In the genomic region with DNA sequence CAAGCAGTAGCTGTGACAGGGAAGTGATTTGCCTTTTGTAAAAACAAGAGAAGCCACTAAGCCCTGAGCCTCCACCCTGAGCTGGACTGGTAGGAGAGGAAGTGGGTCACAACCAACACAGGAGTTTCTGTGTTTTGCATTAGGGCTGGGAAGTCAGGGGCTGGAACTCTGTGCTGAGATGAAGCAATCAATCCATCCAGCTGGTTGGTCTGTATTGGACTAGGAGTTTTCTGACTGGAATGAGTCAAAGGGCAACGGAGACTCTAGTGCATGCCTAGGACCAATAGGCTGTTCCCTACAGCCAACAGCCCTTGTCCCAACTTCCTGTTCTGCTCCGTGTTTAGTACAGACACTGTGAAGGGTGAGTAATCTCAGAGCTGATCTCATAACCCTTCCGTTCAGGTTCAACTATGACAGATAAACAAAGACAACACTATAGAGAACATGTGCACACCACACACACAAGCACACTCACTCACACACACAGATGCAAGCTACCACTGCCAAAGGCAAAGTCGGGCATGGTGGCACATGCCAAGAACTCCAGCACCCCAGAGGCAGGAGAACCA, we compare ENCODE assay signal across 8 mouse cellular contexts. TPM values are rescaled to one million over a fixed set of nuclear protein-coding genes. Genes with fewer than 3 reads are reported as not detected.
A peak's percentile ranks its signal among the peaks of the same experiment; 100 is the strongest.
DNase-seq lines count a peak whose midpoint lies in the region; ATAC-seq and TF ChIP-seq lines count a peak whose summit lies in the region.

No protein-coding gene starts in this region.

- peak; percentile 49 for DNase-seq in gastrocnemius, adult 2 months
- no peak for DNase-seq in gastrocnemius, postnatal 10 days
- peak; percentile 83 for DNase-seq in lung, postnatal 36 days
- DNase-seq in cerebellum, adult 11-12 months = no peak
- DNase-seq in kidney, postnatal 4 days = no peak

- no peaks in the 10 kb centered on the region for H3K9me3 ChIP-seq in hindbrain, embryonic 12.5 days (replicated peaks)
- H3K9me3 ChIP-seq in stomach, embryonic 16.5 days (replicated peaks; ENCODE audit: control insufficient read depth, low read length) = no peaks in the 10 kb centered on the region

- H3K27ac ChIP-seq in gastrocnemius, adult 2 months = peak overlapping the region; percentile 97
- H3K27ac ChIP-seq in bone marrow, adult 2 months (ENCODE audit: control insufficient read depth, insufficient read depth, low read depth, low read length, poor library complexity) = peak overlapping the region; percentile 100
- H3K27ac ChIP-seq in hindbrain, embryonic 12.5 days = peak overlapping the region; percentile 98
- H3K27ac ChIP-seq in stomach, embryonic 16.5 days (ENCODE audit: low read length) = peak overlapping the region; percentile 100

- H3K4me2 ChIP-seq in hindbrain, embryonic 12.5 days (replicated peaks) = no peak overlapping the region
- no peak overlapping the region for H3K4me2 ChIP-seq in stomach, embryonic 16.5 days (ENCODE audit: low read depth, low read length)

- H3K36me3 ChIP-seq in hindbrain, embryonic 12.5 days = no peaks in the 10 kb centered on the region
- H3K36me3 ChIP-seq in stomach, embryonic 16.5 days (ENCODE audit: control insufficient read depth, insufficient read depth, low read length) = no peaks in the 10 kb centered on the region

- no peak for TF ChIP-seq CTCF in gastrocnemius, adult 2 months (IDR thresholded peaks at IDR 0.05)
- TF ChIP-seq CTCF in bone marrow, adult 2 months (IDR thresholded peaks at IDR 0.05; ENCODE audit: control insufficient read depth, insufficient read depth, low read length) = no peak

- H3K4me3 ChIP-seq in gastrocnemius, adult 2 months = no peak overlapping the region
- no peak overlapping the region for H3K4me3 ChIP-seq in bone marrow, adult 2 months (replicated peaks; ENCODE audit: control insufficient read depth, low read depth, low read length)
- no peak overlapping the region for H3K4me3 ChIP-seq in hindbrain, embryonic 12.5 days
- H3K4me3 ChIP-seq in stomach, embryonic 16.5 days (replicated peaks; ENCODE audit: low read length) = no peak overlapping the region

- intact Hi-C loops in gastrocnemius, adult 2 months (cut with DNase I) = no loop called here

- H3K9ac ChIP-seq in hindbrain, embryonic 12.5 days = no peak overlapping the region
- no peak overlapping the region for H3K9ac ChIP-seq in stomach, embryonic 16.5 days (ENCODE audit: low read length)

- TF ChIP-seq POLR2A in bone marrow, adult 2 months (IDR thresholded peaks at IDR 0.05; ENCODE audit: borderline replicate concordance, control insufficient read depth, low read depth, low read length) = no peak

- WGBS in bone marrow, adult 2 months = 2% methylated on average over 4 of the region's 4 CpGs
- 56% methylated on average over 4 of the region's 4 CpGs for WGBS in hindbrain, embryonic 12.5 days
- 27% methylated on average over 4 of the region's 4 CpGs for WGBS in stomach, embryonic 16.5 days

- peaks cover 16% of the 10 kb centered on the region for H3K4me1 ChIP-seq in bone marrow, adult 2 months (ENCODE audit: control insufficient read depth, insufficient read depth, low read length)
- peaks cover 86% of the 10 kb centered on the region for H3K4me1 ChIP-seq in hindbrain, embryonic 12.5 days
- H3K4me1 ChIP-seq in stomach, embryonic 16.5 days (ENCODE audit: control insufficient read depth, insufficient read depth, low read length) = peaks cover 73% of the 10 kb centered on the region

- H3K27me3 ChIP-seq in hindbrain, embryonic 12.5 days = no peaks in the 10 kb centered on the region
- H3K27me3 ChIP-seq in stomach, embryonic 16.5 days (ENCODE audit: control insufficient read depth, insufficient read depth, low read length) = no peaks in the 10 kb centered on the region

- ATAC-seq in hindbrain, embryonic 12.5 days (ENCODE audit: low FRiP score) = no peak
- no peak for ATAC-seq in stomach, embryonic 16.5 days (ENCODE audit: insufficient read depth, low FRiP score)

RNA-seq across cellular contexts. Expression of a gene that starts 13.6 kb away (rescaled TPM):
- 10 to 100 TPM; 14.1 to 46.8 TPM for total RNA-seq in gastrocnemius, adult 2 months (2021)
- 10 to 100 TPM; 25.0 to 30.4 TPM for total RNA-seq in gastrocnemius, postnatal 10 days (2021)
- 79.9 and 89.5 TPM in 2 replicates for polyA plus RNA-seq in bone marrow, adult 2 months (2011; ENCODE audit: insufficient read depth, insufficient read length, low replicate concordance, missing spikeins)
- polyA plus RNA-seq in hindbrain, embryonic 12.5 days (2016; fragmentation: Nextera tagmentation; extraction: Ambion mirVana) = 90.4 and 105 TPM in 2 replicates
- 98.5 and 110 TPM in 2 replicates for polyA plus RNA-seq in stomach, embryonic 16.5 days (2015; fragmentation: Nextera tagmentation; extraction: Ambion mirVana)

RNA-seq across cellular contexts. Expression of a gene that starts 28.3 kb away (rescaled TPM):
- total RNA-seq in gastrocnemius, adult 2 months (2021) = 100 to 1,000 TPM in 1 of 2 experiments, 10 to 100 TPM in 1; 53.6 to 322 TPM
- total RNA-seq in gastrocnemius, postnatal 10 days (2021) = 100 to 1,000 TPM; 214 to 221 TPM
- polyA plus RNA-seq in bone marrow, adult 2 months (2011; ENCODE audit: insufficient read depth, insufficient read length, low replicate concordance, missing spikeins) = 0.31 TPM in 1 of 2 replicates, not detected in the other
- polyA plus RNA-seq in hindbrain, embryonic 12.5 days (2016; fragmentation: Nextera tagmentation; extraction: Ambion mirVana) = 12.7 and 19.8 TPM in 2 replicates
- polyA plus RNA-seq in stomach, embryonic 16.5 days (2015; fragmentation: Nextera tagmentation; extraction: Ambion mirVana) = 12.3 and 13.1 TPM in 2 replicates

RNA-seq across cellular contexts. Expression of a gene that starts 45.7 kb away (rescaled TPM):
- total RNA-seq in gastrocnemius, adult 2 months (2021) = not detected
- under 1 TPM in 1 of 2 experiments, not detected in 1; 0.16 TPM for total RNA-seq in gastrocnemius, postnatal 10 days (2021)
- polyA plus RNA-seq in bone marrow, adult 2 months (2011; ENCODE audit: insufficient read depth, insufficient read length, low replicate concordance, missing spikeins) = not detected in 2 replicates
- polyA plus RNA-seq in hindbrain, embryonic 12.5 days (2016; fragmentation: Nextera tagmentation; extraction: Ambion mirVana) = 0.13 TPM in 1 of 2 replicates, not detected in the other
- 4.8 and 8.4 TPM in 2 replicates for polyA plus RNA-seq in stomach, embryonic 16.5 days (2015; fragmentation: Nextera tagmentation; extraction: Ambion mirVana)

Comparison
In these comparisons a context has a peak if more than half of its experiments do, and no peak if none do; other contexts are left out.
1. DNase-seq: peak in gastrocnemius, adult 2 months (single experiment) and lung, postnatal 36 days (single experiment); none in gastrocnemius, postnatal 10 days (single experiment), cerebellum, adult 11-12 months (single experiment) and kidney, postnatal 4 days (0 of 2).
2. RNA of a gene that starts 28.3 kb away (polyA plus RNA-seq): 12.7 to 19.8 TPM in hindbrain, embryonic 12.5 days and 12.3 to 13.1 TPM in stomach, embryonic 16.5 days; 0.31 TPM in bone marrow, adult 2 months; every median in the first group is over 10 times any median in the second.
3. Peak in every context shown above with its lines, with median percentiles within 50 percentile points of each other: H3K27ac ChIP-seq.